Mouse (Mus musculus): ENCODE data around the gene Cog2.

Gene Cog2

DNA sequence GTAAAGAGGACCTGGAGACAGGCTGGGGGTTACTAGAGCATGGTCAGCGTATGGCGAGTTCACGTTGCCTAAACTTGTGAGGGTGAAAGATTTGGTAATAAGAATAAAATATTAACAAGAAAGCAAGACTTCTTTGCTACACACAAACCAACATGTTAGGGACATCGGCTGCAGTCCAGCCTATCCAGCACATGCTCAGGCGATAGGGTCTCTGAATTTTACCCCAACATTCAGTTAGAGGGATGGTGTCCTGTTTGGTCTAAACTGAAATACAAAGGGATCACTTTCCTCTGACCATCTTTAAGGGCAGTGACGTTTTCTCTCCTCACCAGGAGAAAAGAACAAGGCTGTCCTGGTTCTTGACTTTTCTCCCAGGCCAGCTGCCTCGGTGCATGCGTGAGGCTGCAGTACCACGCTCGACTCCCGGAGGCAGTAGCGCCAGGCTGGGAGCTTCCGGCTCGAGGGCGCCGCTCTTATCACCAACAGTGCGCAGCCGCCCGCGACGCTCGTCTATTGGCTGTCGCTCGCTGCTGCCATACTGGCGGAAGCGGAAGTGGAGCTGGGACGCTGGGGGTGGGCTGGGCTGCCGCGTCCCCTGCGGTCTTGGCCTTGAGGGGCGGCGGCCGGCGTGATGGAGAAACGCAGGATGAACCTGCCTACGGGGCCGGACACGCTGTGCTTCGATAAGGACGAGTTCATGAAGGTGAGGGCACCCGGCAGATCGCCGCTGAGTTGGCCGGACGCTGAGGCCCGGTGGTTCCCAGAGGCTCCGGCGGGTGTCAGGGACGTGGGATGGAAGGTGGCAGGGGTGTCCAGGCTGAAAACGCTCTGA lies at the start of gene Cog2:
TSS of gene Cog2 (plus strand) at position 519 of the 832 bp plus-strand sequence.
- peak; percentile 88 for DNase-seq (ENCODE audit: low read depth, low spot score)

GRCm38 (mm10) chr8:124475690-124476089 lies 44.9 kb upstream of the Cog2 start:
- no peak for DNase-seq (ENCODE audit: low read depth, low spot score)

GRCm38 (mm10) chr8:124476701-124477100 lies 43.9 kb upstream of the Cog2 start:
- DNase-seq (ENCODE audit: low read depth, low spot score): no peak

- no peak for DNase-seq (ENCODE audit: low read depth, low spot score)
Observed at GRCm38 (mm10) chr8:124479251-124479650, 41.3 kb upstream of the Cog2 start.

DNA sequence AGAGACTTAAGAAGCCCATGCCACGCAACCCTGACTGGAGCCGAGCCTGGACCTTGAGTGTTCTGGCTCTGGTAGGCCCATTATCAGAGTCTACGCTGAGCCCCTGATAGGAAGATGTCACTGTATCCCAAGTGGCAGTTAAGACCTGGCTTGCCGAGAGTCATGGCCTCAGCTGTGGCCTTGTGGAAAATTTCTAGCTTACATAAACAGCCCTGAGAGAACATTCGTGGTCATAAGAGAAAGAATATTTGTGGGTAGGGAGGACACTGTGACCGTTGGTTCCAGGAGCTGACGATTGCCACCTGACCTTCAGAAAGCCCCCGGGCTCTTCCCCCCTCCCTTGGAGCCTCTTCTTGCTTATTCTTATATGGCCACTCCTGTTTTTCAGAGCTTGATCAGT lies 40.2 kb upstream of the Cog2 start:
- no peak for DNase-seq (ENCODE audit: low read depth, low spot score)

DNA sequence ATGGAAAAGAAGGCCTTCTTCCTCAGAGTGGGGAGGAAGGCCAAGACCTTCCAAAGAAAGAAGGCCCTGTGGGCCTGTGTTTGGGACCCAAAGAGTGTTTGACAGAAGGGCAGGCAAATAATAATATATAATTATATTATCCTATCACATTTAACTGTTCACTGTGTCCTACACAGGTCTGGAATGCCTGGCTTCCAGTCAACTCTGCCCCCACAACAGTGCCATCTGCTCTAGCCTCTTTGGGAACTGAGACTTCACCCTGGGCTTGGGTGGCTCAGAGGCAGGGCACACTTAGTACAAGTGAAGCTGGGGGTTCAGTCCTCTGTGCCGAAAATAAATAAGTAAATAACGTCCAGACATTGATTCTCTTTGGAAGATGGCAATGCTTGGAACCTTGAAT lies 37.8 kb upstream of the Cog2 start:
- DNase-seq (ENCODE audit: low read depth, low spot score): no peak

DNA sequence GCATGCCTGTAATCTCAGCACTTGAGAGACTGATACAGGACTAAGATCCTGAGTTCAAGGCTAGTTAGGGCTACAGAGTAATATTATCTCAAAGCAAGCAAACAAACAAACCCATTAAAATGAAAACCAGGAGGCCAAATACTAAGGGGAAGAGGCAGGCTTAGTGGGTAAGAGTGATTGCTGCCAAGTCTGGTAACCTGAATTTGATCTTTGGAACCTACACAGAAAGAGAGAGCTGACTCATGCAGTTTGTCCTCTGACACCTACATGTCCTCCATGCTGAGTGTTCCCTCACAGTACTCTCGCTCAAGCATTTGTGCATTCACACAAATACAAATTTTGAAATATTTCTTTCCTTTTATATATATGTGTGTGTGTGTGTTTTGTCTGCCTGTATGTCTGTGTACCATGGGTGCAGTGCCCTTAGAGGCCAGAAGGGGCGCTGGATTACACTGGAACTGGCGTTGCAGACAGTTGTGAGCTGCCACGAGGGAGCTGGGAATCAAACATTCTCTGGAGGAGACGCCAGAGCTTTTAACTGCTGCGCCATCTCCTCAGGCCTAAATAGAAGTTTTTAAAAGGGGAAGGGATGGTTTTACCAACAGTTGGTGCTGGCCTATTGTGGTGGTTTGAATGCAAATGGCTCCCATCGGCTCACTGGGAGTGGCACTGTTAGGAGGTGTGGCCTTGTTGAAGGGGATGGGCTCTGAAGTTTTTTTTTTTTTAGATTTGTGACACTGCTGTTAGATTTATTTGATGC lies 37.0 kb upstream of the Cog2 start:
- DNase-seq (ENCODE audit: low read depth, low spot score): no peak

- DNase-seq (ENCODE audit: low read depth, low spot score): no peak
Observed at GRCm38 (mm10) chr8:124489311-124489710, 31.3 kb upstream of the Cog2 start.

- no peak for DNase-seq (ENCODE audit: low read depth, low spot score)
Observed at GRCm38 (mm10) chr8:124489786-124490185, 30.8 kb upstream of the Cog2 start.

DNA sequence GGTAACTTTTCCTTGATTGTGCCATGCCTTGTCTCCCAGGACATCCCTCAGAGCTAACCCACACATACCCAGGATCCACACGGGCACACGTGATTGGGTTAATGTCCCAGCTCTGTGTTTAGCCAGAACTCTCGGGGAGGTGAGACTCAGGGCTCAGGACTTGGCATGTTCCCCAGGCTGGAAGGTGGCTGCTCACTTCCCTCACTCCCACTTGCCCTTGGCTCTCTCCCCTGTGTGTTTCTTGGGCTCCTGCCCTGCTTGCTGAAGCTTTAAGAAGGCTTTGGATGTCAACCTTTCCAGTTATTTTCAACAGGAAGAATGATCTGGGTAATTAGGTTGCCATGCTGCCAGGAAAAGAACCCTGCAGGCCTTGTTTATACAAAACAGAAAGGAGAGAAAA lies 26.2 kb upstream of the Cog2 start:
- no peak for DNase-seq (ENCODE audit: low read depth, low spot score)

GRCm38 (mm10) chr8:124494955-124495354 lies 25.6 kb upstream of the Cog2 start:
- DNase-seq (ENCODE audit: low read depth, low spot score): no peak

GRCm38 (mm10) chr8:124495676-124496075 lies 24.9 kb upstream of the Cog2 start:
- no peak for DNase-seq (ENCODE audit: low read depth, low spot score)

GRCm38 (mm10) chr8:124496266-124496665 lies 24.3 kb upstream of the Cog2 start:
- DNase-seq (ENCODE audit: low read depth, low spot score): no peak

GRCm38 (mm10) chr8:124496871-124497270 lies 23.7 kb upstream of the Cog2 start:
- no peak for DNase-seq (ENCODE audit: low read depth, low spot score)

- DNase-seq (ENCODE audit: low read depth, low spot score): no peak
Observed at GRCm38 (mm10) chr8:124498398-124498797, 22.2 kb upstream of the Cog2 start.

- DNase-seq (ENCODE audit: low read depth, low spot score): no peak
Observed at GRCm38 (mm10) chr8:124499236-124499937, 21.2 kb upstream of the Cog2 start.

DNA sequence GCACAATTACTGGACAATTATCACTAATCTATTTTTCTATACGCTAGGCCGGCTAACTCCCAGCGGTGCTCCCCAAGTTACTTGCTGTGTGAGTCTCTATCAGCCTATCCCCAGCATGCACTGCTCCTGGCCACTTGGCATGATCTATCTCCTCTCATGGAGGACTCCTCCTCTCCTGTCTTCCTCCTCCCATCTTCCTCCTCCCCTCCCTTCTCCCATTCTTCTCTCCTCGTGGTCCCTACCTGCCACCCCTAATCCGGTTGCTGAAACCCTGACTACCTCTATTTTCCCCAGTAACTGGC lies 20.7 kb upstream of the Cog2 start:
- no peak for DNase-seq (ENCODE audit: low read depth, low spot score)

DNA sequence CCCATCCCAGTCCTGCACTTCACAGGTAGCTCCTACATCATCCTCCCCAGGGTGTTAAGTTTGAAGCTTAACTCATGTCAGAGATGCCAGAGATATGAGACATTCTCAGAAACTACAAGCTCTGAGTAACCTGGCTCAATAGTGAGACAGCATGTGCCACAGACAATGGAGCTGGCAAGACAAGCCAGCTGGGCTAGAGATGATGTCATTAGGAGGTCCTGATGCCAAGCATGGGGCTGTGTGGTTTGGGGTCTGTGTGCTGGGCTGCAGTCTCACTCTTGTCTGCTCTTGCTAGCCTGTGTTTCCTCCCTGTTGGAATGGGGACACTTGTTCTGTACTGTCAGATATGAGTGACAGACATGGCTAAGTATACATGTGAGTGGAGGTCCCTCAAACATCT lies 14.9 kb upstream of the Cog2 start:
- DNase-seq (ENCODE audit: low read depth, low spot score): no peak

- no peak for DNase-seq (ENCODE audit: low read depth, low spot score)
Observed at GRCm38 (mm10) chr8:124507572-124508320, 12.8 kb upstream of the Cog2 start.

- DNase-seq (ENCODE audit: low read depth, low spot score): no peak
Observed at GRCm38 (mm10) chr8:124508321-124508695, 12.3 kb upstream of the Cog2 start.

GRCm38 (mm10) chr8:124509156-124509555 lies 11.4 kb upstream of the Cog2 start:
- DNase-seq (ENCODE audit: low read depth, low spot score): no peak

DNA sequence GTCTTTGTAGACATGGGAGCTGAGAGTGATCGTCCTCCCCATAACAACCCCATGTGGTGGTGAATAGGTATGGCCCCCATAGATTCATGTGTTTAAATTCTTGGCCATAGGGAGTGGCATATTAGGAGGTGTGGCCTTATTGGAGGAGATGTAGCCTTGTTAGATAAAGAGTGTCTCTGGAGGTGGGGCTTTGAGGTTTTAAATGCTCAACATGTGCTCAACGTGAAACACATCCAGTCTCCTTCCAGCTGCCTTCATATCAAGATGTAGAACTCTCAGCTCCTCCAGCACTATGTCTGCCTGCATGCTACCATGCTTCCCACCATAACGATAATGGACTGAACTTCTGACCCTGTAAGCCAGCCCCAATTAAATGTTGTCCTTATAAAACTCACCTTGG lies 4.5 kb upstream of the Cog2 start:
- DNase-seq (ENCODE audit: low read depth, low spot score): no peak
